Mouse (Mus musculus) midbrain, postnatal 0 days (tissue): ENCODE measurements around the gene Alg2. TPM values are rescaled to one million over a fixed set of nuclear protein-coding genes. Genes with fewer than 3 reads are reported as not detected.
A peak's percentile ranks its signal among the peaks of the same experiment; 100 is the strongest.

Experiments
- ATAC-seq: fragments of 200-750 bp; cut with Nextera tagmentation; 2 replicates; pipeline ENCODE4 v1.8.0; 2017; ENCODE audit warnings: moderate number of reproducible peaks, mild to moderate bottlenecking, moderate TSS enrichment, moderate library complexity; ENCODE audit not compliant: low FRiP score
- DNase-seq: peaks from one replicate; pipeline ENCODE4 v3.0.0-alpha.2; 2015; ENCODE audit warnings: low spot score
- H3K27ac ChIP-seq: fragments of 300-500 bp; sonication (generic); 2 replicates; pipeline ENCODE4 v1.5.1; 2014; ENCODE audit warnings: low read depth, mild to moderate bottlenecking, low read length, mixed read lengths
- H3K27me3 ChIP-seq: fragments of 300-500 bp; sonication (generic); 2 replicates; pipeline ENCODE4 v1.6.1; 2014; ENCODE audit warnings: low read length, control low read depth, mixed read lengths; ENCODE audit not compliant: insufficient read depth
- H3K36me3 ChIP-seq: fragments of 300-500 bp; sonication (generic); 2 replicates; pipeline ENCODE4 v1.6.1; 2014; ENCODE audit warnings: low read length, control low read depth, mixed read lengths; ENCODE audit not compliant: insufficient read depth
- H3K4me1 ChIP-seq: fragments of 300-500 bp; sonication (generic); 2 replicates; pipeline ENCODE4 v1.6.1; 2014; ENCODE audit warnings: mild to moderate bottlenecking, control low read depth, antibody characterized with exemption, low read length, mixed read lengths; ENCODE audit not compliant: insufficient read depth
- H3K4me2 ChIP-seq: fragments of 300-500 bp; sonication (generic); 2 replicates; pipeline ENCODE4 v1.6.1; 2014; ENCODE audit warnings: low read depth, mild to moderate bottlenecking, low read length, mixed read lengths; ENCODE audit not compliant: poor library complexity, severe bottlenecking
- H3K4me3 ChIP-seq: fragments of 300-500 bp; sonication (generic); 2 replicates; pipeline ENCODE4 v1.5.1; 2014; ENCODE audit warnings: low read depth, mild to moderate bottlenecking, low read length, moderate library complexity
- H3K9ac ChIP-seq: fragments of 300-500 bp; sonication (generic); replicated peaks from 2 replicates; pipeline ENCODE4 v1.6.1; 2014; ENCODE audit warnings: mild to moderate bottlenecking, low read length, moderate library complexity, mixed read lengths; ENCODE audit not compliant: poor library complexity, severe bottlenecking
- H3K9me3 ChIP-seq: fragments of 300-500 bp; sonication (generic); 2 replicates; pipeline ENCODE4 v1.6.1; 2016; ENCODE audit warnings: low read length, control low read depth
- CTCF ChIP-seq: IDR thresholded peaks from 2 replicates; pipeline ENCODE4 v1.5.1; 2016; ENCODE audit warnings: antibody characterized with exemption, mild to moderate bottlenecking
- WGBS: fragments of 180-500 bp; shearing (Covaris S2); extraction: QIAGEN DNeasy Blood & Tissue Kit; methylation state at CpG from one replicate; pipeline ENCODE4 v1.1.7; 2014; 5-methylcytosine and 5-hydroxymethylcytosine counted together
- polyA plus RNA-seq: library from polyadenylated mRNA; unstranded; fragments of >200 nt; fragmentation: Nextera tagmentation; extraction: Ambion mirVana; gene quantifications from 2 replicates; pipeline ENCODE4 v1.2.1, GENCODE M21; 2015
- total RNA-seq: library from RNA; depleted of rRNA; stranded (reverse); fragments of >200 nt; gene quantifications from 2 replicates; pipeline ENCODE4 v1.2.3, GENCODE M21; 2014

The Alg2 gene
- total and polyA plus RNA-seq, 2 experiments from 2014 or later, result 259 to 344 TPM

DNA sequence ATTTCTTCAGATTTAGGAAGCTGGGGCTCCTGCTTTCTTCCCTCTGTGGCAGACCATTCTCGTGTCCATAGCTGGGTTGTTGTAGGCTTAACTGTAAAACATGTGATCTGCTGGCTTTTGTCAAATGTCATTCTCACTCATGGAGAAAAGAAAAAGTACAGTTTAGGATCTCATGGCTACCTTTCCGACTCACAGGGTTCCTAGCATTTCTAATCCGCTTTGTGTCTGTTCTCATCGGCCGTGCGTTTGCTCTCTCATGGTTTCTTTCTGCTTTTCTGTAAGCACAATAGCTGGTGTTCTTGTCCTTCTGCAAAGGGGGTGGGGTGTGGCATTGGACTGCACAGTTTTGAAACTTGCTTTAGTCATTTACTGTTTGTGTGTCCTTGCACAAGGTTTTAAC lies 28.9 kb upstream of the Alg2 start:
- no peak overlapping the region for H3K27ac ChIP-seq
- no peaks in the 10 kb centered on the region for H3K4me1 ChIP-seq
- H3K27me3 ChIP-seq, result no peaks in the 10 kb centered on the region
- no peaks in the 10 kb centered on the region for H3K36me3 ChIP-seq
- H3K9me3 ChIP-seq, result no peaks in the 10 kb centered on the region
- no peak for TF ChIP-seq CTCF
- DNase-seq (peak; percentile 26), ATAC-seq (no peak)
- 77% methylated on average over 6 of the region's 6 CpGs for WGBS
- H3K9ac ChIP-seq, result no peak overlapping the region
- H3K4me2 ChIP-seq, result no peak overlapping the region
- H3K4me3 ChIP-seq, result no peak overlapping the region

GRCm38 (mm10) chr4:47502546-47502971 lies 28.4 kb upstream of the Alg2 start:
- Histone ChIP-seq H3K9me3 (no peaks in the 10 kb centered on the region), H3K9ac (no peak overlapping the region), H3K36me3 (no peaks in the 10 kb centered on the region), H3K4me3 (no peak overlapping the region), H3K4me1 (no peaks in the 10 kb centered on the region), H3K4me2 (no peak overlapping the region), H3K27ac (no peak overlapping the region), H3K27me3 (no peaks in the 10 kb centered on the region)
- DNase-seq (peak; percentile 54), ATAC-seq (no peak; the same call in 1 of the 2 replicates)
- peak; percentile 79 for TF ChIP-seq CTCF
- WGBS, result 33% methylated on average over 4 of the region's 4 CpGs

GRCm38 (mm10) chr4:47499121-47499545 lies 25.0 kb upstream of the Alg2 start:
- DNase-seq (no peak), ATAC-seq (no peak)
- H3K27ac ChIP-seq, result no peak overlapping the region
- no peaks in the 10 kb centered on the region for H3K36me3 ChIP-seq
- H3K27me3 ChIP-seq, result no peaks in the 10 kb centered on the region
- no peak for TF ChIP-seq CTCF
- H3K9me3 ChIP-seq, result no peaks in the 10 kb centered on the region
- no peak overlapping the region for H3K4me3 ChIP-seq
- no peaks in the 10 kb centered on the region for H3K4me1 ChIP-seq
- no peak overlapping the region for H3K9ac ChIP-seq
- 81% methylated on average over 10 of the region's 10 CpGs for WGBS
- H3K4me2 ChIP-seq, result no peak overlapping the region

- WGBS, result 78% methylated on average over 7 of the region's 7 CpGs
- no peaks in the 10 kb centered on the region for H3K9me3 ChIP-seq
- H3K4me3 ChIP-seq, result no peak overlapping the region
- H3K36me3 ChIP-seq, result no peaks in the 10 kb centered on the region
- H3K9ac ChIP-seq, result no peak overlapping the region
- H3K4me2 ChIP-seq, result no peak overlapping the region
- no peaks in the 10 kb centered on the region for H3K27me3 ChIP-seq
- H3K27ac ChIP-seq, result no peak overlapping the region
- no peaks in the 10 kb centered on the region for H3K4me1 ChIP-seq
- no peak for TF ChIP-seq CTCF
- no peak for ATAC-seq
- DNase-seq, result no peak
These were observed 23.8 kb upstream of the Alg2 start for GRCm38 (mm10) chr4:47497811-47498385.

GRCm38 (mm10) chr4:47494686-47495085 lies 20.6 kb upstream of the Alg2 start:
- H3K9ac ChIP-seq, result no peak overlapping the region
- H3K9me3 ChIP-seq, result no peaks in the 10 kb centered on the region
- TF ChIP-seq CTCF, result no peak
- H3K4me3 ChIP-seq, result no peak overlapping the region
- no peaks in the 10 kb centered on the region for H3K4me1 ChIP-seq
- WGBS, result 86% methylated on average over 2 of the region's 2 CpGs
- H3K27ac ChIP-seq, result no peak overlapping the region
- no peaks in the 10 kb centered on the region for H3K36me3 ChIP-seq
- no peak for DNase-seq
- H3K27me3 ChIP-seq, result no peaks in the 10 kb centered on the region
- no peak for ATAC-seq
- H3K4me2 ChIP-seq, result no peak overlapping the region

- H3K4me3 ChIP-seq, result no peak overlapping the region
- TF ChIP-seq CTCF, result no peak
- no peaks in the 10 kb centered on the region for H3K4me1 ChIP-seq
- ATAC-seq (no peak), DNase-seq (no peak)
- no peaks in the 10 kb centered on the region for H3K36me3 ChIP-seq
- no peak overlapping the region for H3K27ac ChIP-seq
- H3K4me2 ChIP-seq, result no peak overlapping the region
- 81% methylated on average over 1 of the region's 1 CpGs for WGBS
- no peak overlapping the region for H3K9ac ChIP-seq
- H3K9me3 ChIP-seq, result no peaks in the 10 kb centered on the region
- no peaks in the 10 kb centered on the region for H3K27me3 ChIP-seq
These were observed 20.0 kb upstream of the Alg2 start for GRCm38 (mm10) chr4:47494137-47494536.
